Mouse (Mus musculus): ENCODE measurements at regions not wholly inside any gene's neighbourhood (a gene's known extent, or its start where the extent isn't known, plus 50 kb on each side); places are given as distances from the start of the nearest gene placed in this dataset.

DNA sequence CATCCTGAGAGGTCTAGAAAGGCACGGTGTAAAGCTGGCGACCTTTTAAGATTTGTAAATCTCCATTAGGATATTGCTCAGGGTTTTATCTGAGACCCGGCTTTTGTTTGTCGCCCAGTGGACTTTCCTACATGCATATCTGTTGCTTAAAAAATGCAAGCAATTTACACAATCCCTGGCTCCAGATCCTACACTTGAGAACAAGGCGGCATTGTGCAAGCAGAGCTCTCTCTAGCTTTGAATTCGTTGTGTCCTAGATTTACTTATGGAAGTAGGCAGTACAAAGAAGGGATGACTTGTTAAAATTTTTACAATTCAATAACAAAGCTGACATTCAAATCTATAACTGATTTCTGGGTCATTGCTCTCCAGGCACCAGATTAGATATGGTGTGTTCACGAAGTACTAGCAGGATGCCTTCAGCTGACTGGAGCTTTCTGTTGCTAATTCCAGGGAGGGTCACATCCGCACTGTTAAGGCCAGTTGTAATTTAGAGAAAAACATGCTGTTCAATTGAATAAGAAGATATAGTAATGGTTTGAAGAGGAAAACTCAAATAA, 62.2 kb upstream of the Teddm2 start:
- DNase-seq (ENCODE audit: low spot score in 2 of 2), result no peak

GRCm38 (mm10) chr1:153963744-153964342, 63.8 kb upstream of the Teddm2 start:
- no peak for DNase-seq (ENCODE audit: low spot score in 2 of 2)

- no peak for DNase-seq (ENCODE audit: low spot score in 2 of 2)
These were observed 69.4 kb upstream of the Teddm2 start for GRCm38 (mm10) chr1:153969401-153969800.

- peak; percentile 46 to 47 for DNase-seq (ENCODE audit: low spot score in 2 of 2)
These were observed 74.3 kb upstream of the Teddm2 start for GRCm38 (mm10) chr1:153974300-153974699.

GRCm38 (mm10) chr1:153977963-153978726, 78.1 kb upstream of the Teddm2 start:
- DNase-seq (ENCODE audit: low spot score in 2 of 2), result peak; percentile 42 to 59

DNA sequence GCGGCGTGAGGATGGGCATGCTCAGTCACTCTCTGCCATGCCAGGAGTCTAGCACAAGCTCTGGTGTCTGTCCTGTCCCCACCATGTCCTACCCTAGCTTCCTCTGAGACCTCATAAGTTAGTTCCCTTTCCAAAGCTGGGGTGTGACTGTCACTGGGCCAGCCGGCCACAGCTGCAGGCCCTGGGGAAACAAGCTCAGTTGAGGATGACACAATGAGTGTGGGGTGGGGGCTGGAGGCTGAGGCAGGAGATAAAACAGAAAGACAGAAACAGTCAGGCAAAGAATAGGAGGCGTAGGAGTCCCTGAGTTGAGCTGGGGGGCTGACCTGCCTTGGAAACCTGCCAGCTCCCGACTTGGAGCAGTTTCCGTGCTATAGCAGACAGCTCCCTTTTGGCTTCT, 80.9 kb upstream of the Teddm2 start:
- DNase-seq (ENCODE audit: low spot score in 2 of 2), result peak; percentile 48 to 62

DNA sequence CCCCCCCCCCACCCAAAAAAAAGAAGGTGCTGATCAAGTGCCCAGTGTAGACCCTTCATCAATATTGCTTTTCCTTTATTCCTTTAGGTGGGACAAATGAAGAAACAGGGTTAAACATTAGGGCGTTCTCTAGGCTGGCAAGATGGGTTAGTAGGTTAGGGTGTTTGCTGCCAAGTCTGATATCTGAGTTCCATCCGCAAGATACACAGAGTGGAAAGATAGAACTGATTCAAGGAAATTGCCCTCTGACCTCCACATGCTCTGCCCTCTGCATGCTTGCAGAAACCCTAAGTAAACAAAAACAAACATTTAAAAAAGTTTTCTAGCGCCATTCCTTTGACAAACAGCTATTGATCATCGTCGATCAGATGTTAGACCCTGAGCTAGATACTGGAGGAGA, 85.6 kb upstream of the Teddm2 start:
- no peak for DNase-seq (ENCODE audit: low spot score in 2 of 2)

DNA sequence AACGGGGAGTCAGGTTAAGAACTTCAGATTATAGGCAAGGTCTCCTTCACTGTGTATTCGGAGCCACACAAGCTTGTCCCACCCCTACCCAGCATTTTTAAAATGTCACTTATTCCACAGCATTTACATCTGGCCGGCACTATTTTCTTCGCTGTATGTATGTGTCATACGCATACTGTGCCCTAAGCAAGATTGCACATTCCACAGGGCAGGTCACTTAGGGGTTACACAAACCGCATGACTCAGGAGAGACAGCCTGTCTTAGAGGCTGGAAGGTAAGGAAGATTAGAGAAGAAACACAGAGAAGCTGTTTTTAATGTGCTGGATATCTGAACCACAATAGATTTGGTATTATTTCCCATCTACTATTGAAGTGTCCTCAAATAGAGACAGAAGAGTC, 86.6 kb upstream of the Teddm2 start:
- no peak for DNase-seq (ENCODE audit: low spot score in 2 of 2)

GRCm38 (mm10) chr1:153988297-153988696, 88.3 kb upstream of the Teddm2 start:
- no peak for DNase-seq (ENCODE audit: low spot score in 2 of 2)

DNA sequence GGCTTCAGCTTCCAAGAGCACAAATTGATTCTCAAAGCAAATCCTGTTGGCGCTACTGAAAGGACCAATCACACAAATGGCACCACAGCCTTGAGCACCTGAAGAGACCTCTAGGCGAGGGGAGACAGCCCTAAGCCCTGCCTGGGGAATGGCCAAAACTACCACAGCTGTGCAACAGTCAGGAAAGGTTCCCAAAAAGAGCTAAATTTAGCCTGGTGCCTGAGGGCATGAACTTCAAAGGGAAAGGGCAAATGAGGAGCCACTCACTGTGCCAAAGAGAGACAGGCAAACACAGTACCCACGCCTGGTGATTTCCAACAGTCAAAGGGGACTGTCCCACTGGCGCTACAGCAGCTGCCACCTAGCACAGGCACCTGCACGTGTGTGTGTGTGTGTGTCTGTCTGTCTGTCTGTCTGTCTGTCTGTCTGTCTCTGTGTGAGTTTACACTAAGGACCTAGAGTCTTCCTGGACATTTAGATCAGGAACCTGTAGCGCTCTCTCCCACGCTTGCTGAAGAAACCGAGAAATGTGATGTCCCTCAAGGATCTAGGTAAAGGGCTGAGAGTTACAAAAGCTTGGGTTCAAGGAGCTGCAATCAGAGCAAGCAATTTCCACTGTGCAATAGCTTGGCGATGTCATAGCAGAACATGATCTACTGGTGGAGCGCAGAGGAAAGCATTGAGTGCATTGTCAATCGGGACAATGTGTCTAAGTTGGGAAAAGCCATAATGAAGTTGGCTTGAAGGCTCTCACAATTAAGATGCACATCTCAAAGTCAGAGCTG, 90.8 kb upstream of the Teddm2 start:
- DNase-seq (ENCODE audit: low spot score in 2 of 2), result no peak

DNA sequence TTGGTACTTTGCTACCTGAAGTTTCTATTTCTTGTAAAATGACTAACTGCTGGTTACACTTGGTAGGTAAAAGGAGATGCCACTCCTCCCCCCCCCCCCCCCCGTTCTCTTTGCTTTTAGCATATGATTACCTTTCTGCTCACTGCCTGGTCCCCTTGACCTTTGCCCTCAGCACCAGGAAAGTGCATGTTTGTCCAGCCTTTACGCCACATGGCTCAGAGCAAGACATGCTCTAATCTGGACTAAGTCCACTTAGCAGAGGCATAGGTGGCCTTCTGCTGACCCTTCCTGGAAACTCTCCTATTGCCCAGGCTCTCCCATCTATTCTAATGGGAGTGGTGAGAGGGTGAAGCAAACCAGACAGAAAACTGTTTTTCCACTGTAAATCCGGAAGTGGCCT, 92.4 kb upstream of the Teddm2 start:
- DNase-seq (ENCODE audit: low spot score in 2 of 2), result no peak

DNA sequence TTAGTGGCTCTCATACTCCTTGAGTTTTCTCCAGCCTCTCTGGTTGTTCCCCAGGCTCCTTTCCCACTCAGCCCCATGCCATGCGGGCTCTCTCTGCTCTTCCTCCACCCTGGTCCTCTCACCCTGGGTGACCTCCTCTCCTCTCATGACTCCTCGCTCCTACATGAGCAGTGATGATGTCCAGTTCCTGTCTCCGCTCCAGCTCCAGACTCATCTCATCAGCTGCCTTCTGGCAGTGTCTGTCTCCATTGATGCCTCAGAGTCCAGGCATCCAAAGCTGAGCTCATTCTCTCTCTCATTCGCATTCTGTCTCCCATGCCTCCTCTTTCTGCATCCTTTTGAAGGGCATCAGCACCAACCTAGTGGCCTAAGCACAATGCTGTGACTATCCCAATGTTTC, 94.8 kb upstream of the Teddm2 start:
- no peak for DNase-seq (ENCODE audit: low spot score in 2 of 2)

DNA sequence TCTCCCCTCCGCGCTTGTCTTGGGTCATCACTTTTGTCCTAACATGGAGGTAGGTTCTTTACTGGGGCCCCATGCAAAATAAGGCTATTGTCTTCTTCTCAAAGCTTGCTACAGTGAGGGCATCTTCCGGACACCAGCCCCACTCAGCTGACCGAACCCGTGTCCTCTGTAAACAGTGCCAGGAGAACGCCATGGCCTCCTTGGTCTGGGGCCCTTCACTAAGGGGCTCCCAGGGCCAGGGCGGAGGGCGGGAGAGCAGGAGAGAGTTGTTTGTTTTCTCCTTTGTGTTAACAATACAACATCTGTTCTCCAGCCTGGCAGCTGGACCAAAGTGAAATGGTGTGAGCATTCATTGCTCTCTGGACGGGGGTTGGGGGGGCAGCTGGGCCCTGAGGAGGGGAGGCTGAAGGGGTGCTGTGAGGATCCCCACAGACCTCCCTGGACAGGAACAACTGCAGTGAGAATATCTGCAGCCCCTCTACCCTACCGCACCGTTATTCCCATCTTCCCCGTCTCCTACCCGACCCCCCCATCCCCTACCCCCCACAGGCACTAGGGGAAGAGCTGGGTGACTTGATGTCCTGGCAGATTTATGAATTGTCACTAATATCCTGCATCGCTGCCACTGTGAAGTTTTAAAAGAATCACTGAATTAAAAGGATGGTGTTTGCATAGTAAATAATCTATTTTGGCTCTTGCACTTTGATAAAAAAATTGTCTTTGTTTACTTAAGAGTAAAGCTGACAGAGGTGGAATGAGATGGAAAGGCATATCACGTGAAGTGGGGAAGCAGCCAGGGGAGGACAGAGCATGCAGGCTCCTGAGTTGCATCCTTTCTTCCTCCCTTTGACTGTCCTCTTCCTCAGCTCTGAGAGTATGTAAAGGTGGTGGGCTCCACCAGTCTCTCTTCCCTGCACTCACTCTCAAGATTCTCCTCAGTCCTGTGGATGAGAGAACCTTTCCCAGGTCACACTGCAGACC, 97.5 kb upstream of the Teddm2 start:
- DNase-seq (ENCODE audit: low spot score in 2 of 2), result no peak

DNA sequence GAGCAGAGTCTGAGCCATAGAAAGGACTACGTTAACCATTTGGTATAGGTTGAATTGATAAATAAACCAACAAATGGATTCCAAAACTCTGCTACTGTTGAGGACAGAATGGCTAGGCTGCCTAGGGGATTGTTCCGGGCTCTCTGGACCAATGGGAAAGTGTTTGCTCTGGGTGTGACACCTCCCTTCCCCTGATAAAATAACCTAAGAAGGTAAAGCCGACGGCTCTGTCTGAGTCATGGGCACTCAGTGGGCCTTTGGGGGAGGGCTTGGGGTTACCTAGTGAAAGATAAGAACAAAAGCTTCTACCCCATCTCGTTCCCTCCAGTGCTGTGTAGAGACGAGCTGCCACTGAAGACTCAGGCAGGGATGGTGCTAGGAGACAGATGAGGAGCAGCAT, 99.7 kb upstream of the Teddm2 start:
- DNase-seq (ENCODE audit: low spot score in 2 of 2), result no peak

GRCm38 (mm10) chr1:154003669-154004068, 103.6 kb upstream of the Teddm2 start:
- DNase-seq (ENCODE audit: low spot score in 2 of 2), result no peak

DNA sequence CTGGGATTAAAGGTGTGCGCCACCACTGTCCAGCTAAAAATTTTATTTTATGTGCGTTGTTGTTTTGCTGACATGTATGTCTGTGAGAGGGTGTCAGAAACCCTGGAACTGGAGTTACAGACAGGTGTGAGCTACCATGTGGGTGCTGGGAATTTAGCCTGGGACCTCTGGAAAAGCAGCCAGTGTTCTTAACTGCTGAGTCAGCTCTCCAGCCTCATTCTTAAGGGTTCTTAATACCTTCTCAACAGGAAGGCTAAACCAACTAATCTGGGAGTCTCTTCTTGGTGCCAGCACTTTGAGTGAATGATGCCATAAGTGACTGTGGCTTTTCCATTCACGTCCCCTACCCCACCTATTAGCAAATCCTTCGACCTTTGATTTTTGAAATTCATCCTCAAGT, 104.6 kb upstream of the Teddm2 start:
- DNase-seq (ENCODE audit: low spot score in 2 of 2), result no peak

DNA sequence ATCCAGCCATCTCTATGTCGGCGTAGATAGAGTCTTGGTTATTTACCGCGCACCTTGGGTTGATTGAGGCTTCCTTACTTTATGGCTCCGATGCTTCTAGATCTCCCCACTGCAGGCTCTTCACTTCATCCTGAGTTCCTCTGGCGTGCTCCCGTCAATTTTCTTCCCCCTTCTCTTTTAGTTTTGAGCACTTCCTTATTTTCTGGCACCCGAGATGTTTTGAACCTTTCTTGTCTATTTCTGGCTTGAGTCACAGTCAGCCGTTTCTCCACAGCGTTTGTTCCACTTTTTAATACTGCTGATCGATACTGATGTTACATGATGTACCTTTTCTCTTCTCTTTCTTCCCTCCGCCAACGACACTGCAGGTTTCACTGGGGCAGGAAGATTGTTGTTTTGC, 106.0 kb upstream of the Teddm2 start:
- DNase-seq (ENCODE audit: low spot score in 2 of 2), result no peak

DNA sequence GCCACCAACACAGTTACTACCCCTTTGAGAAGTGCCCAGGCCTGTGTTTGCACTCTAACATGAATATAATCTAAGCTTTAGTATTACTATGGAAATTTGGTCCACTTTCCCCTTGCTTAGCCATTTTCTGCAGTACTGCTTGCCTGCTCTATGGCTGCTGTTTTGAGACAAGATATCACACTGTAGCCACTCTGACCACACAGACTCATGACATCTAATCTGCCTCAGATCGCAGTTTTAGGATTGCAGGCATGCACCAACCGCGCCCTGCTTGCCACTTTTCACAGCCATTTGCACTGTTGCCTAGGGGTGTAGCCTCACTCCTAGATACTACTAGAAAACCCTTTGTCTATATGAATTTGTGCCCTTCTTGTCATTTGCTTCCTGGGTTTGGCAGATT, 107.4 kb upstream of the Teddm2 start:
- DNase-seq (ENCODE audit: low spot score in 2 of 2), result no peak

- DNase-seq (ENCODE audit: low spot score in 2 of 2), result no peak
These were observed 108.7 kb upstream of the Teddm2 start for GRCm38 (mm10) chr1:154008593-154009310.

DNA sequence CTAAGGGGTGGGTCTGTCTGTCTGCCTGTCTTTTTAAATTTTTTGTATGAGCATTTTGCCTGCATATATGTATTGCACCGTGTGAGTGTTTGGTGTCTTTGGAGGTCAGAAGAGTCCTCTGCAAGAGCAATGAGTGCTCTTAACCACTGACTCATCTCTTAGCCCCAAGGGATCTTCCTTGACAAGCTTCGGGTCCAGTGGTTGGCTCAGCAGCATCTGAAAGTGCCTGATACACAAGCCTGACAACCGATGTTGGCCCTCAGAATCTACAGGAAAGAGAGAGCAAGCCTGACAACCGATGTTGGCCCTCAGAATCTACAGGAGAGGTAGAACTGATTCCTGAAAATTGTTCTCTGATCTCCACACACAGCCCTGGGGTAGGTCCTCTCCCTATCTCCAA, 110.7 kb upstream of the Teddm2 start:
- no peak for DNase-seq (ENCODE audit: low spot score in 2 of 2)

- DNase-seq (ENCODE audit: low spot score in 2 of 2), result no peak
These were observed 116.5 kb upstream of the Teddm2 start for GRCm38 (mm10) chr1:154016516-154016915.

Measured in right cerebral cortex, postnatal 10 days (tissue).